Mouse (Mus musculus) stomach, embryonic 16.5 days (tissue): ENCODE results near the gene Prkcz. TPM values are rescaled to one million over a fixed set of nuclear protein-coding genes. Genes with fewer than 3 reads are reported as not detected.

Source experiments
- ATAC-seq: fragments of 200-750 bp; cut with Nextera tagmentation; 2 replicates; pipeline ENCODE4 v1.8.0; 2017; ENCODE audit warnings: moderate number of reproducible peaks, moderate TSS enrichment; ENCODE audit not compliant: insufficient read depth, low FRiP score
- H3K27ac ChIP-seq: fragments of 300-500 bp; sonication (generic); 2 replicates; pipeline ENCODE4 v1.5.1; 2014; ENCODE audit warnings: low read length
- H3K27me3 ChIP-seq: fragments of 300-500 bp; sonication (generic); 2 replicates; pipeline ENCODE4 v1.6.1; 2014; ENCODE audit warnings: low read length, control low read depth, mixed read lengths; ENCODE audit not compliant: control insufficient read depth, insufficient read depth
- H3K36me3 ChIP-seq: fragments of 300-500 bp; sonication (generic); 2 replicates; pipeline ENCODE4 v1.6.1; 2014; ENCODE audit warnings: low read length; ENCODE audit not compliant: control insufficient read depth, insufficient read depth
- H3K4me1 ChIP-seq: fragments of 300-500 bp; sonication (generic); 2 replicates; pipeline ENCODE4 v1.6.1; 2014; ENCODE audit warnings: low read length, control low read depth, mixed read lengths; ENCODE audit not compliant: control insufficient read depth, insufficient read depth
- H3K4me2 ChIP-seq: fragments of 300-500 bp; sonication (generic); 2 replicates; pipeline ENCODE4 v1.6.1; 2014; ENCODE audit warnings: low read depth, low read length, mixed read lengths
- H3K4me3 ChIP-seq: fragments of 300-500 bp; sonication (generic); replicated peaks from 2 replicates; pipeline ENCODE4 v1.5.1; 2014; ENCODE audit warnings: mild to moderate bottlenecking, low read length
- H3K9ac ChIP-seq: fragments of 300-500 bp; sonication (generic); 2 replicates; pipeline ENCODE4 v1.6.1; 2014; ENCODE audit warnings: low read length
- H3K9me3 ChIP-seq: fragments of 300-500 bp; sonication (generic); replicated peaks from 2 replicates; pipeline ENCODE4 v1.6.1; 2016; ENCODE audit warnings: low read length, control low read depth; ENCODE audit not compliant: control insufficient read depth
- WGBS: fragments of 180-500 bp; shearing (Covaris S2); extraction: QIAGEN DNeasy Blood & Tissue Kit; methylation state at CpG from one replicate; pipeline ENCODE4 v1.1.7; 2014; 5-methylcytosine and 5-hydroxymethylcytosine counted together
- polyA plus RNA-seq: library from polyadenylated mRNA; unstranded; fragments of >200 nt; fragmentation: Nextera tagmentation; extraction: Ambion mirVana; gene quantifications from 2 replicates; pipeline ENCODE4 v1.2.1, GENCODE M21; 2015

Gene Prkcz
- polyA plus RNA-seq, 1 experiment from 2014 or later, result 16.7 TPM

DNA sequence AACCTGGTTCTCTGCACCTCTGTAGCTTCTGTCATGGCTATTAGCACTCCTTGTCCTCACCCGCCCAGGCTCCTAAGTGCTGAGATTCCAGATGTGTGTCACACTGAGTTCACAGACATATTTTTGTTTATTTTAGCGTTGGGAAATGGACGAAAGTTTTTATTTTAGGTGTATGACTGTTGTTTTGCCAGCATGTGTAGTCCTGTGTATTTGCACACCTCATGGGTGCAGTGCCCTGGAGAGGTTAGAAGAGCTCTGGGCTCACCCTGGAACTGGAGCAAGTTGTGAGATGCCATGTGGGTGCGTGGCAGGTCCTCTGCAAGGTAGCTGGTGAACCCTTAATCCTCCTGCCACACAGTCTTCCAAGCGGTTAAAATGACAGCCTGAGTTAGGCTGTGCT is 1.3 kb upstream of the Prkcz start:
- peaks cover 4% of the 10 kb centered on the region; the same call in 1 of the 2 replicates for H3K4me1 ChIP-seq
- H3K4me2 ChIP-seq, result peak overlapping the region; percentile 50
- peaks cover 36% of the 10 kb centered on the region for H3K27me3 ChIP-seq
- H3K9ac ChIP-seq, result no peak overlapping the region
- no peaks in the 10 kb centered on the region for H3K9me3 ChIP-seq
- H3K27ac ChIP-seq, result no peak overlapping the region
- H3K4me3 ChIP-seq, result no peak overlapping the region
- WGBS, result 26% methylated on average over 5 of the region's 5 CpGs
- H3K36me3 ChIP-seq, result no peaks in the 10 kb centered on the region
- ATAC-seq, result no peak

DNA sequence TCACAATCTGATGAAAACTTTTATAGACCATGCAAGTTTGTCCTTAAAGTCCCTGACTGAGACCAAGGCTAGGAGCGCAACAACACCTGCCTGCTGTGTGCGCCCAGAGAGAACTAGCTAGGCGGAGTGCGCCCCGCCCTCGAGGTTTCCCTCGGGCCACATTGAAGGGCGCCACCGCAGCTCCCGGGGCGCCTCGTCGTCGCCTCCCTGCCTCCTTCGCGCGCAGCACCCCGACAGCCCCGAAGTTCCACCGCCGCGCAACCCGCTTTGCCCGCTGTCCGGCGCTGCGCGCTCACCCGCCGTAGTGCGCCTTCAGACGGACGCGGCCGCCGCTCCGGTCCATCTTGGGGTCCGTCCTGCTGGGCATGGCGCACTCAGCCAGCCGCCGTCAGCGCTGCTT is 305 bp downstream of the Prkcz start:
- peak overlapping the region; percentile 63 for H3K9ac ChIP-seq
- peak overlapping the region; percentile 50 for H3K4me2 ChIP-seq
- whole genome bisulfite sequencing, result under 1% methylated on average over 42 of the region's 42 CpGs
- H3K27ac ChIP-seq, result peak overlapping the region; percentile 49; the same call in 1 of the 2 replicates
- H3K4me3 ChIP-seq, result peak overlapping the region; percentile 55
- peaks cover 36% of the 10 kb centered on the region for H3K27me3 ChIP-seq
- no peaks in the 10 kb centered on the region for H3K36me3 ChIP-seq
- H3K4me1 ChIP-seq, result peaks cover 4% of the 10 kb centered on the region; the same call in 1 of the 2 replicates
- H3K9me3 ChIP-seq, result no peaks in the 10 kb centered on the region
- ATAC-seq, result peak; percentile 32; the same call in 1 of the 2 replicates

DNA sequence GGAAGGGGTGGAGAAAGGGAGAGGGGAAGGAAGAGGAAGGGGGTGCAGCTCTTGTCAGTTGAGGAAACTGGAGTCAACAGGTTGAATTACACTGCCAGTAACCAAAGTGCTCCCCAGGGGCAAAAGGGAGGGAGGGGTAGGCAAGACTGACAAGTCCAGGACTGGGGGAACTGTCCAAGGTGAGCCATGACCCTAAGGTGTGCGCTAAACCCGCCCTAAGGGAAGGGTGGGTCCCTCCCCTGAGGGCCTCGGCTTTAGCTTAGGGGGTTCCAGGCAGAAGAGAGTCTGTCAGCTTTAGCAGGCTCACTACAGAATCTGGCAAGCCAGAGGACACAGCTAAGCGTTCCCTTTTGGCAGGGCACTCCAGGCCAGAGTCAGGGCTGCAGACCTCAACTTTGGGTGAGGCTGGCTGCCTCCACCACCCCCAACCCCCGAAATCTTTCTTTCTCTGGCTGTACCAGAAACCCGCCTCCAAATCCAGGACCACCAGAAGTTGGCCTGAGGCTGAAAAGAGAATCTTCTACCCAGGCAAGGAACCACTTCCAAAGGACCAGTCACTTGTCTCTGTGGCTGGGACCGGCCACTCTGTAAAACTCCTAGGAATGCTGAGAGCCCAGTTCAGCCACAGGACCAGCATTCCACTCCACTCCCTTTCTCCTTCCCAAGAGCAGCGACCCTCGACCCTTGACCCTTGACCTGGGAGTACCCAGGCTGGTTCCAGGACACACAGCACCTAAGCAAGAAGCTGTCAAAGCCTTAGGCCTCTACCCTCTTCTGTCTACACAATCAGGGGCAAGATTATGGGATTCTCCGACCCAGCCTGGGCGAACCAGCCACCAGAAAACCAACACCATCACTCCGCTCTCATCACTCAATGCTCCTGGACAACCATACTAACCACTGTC is 1.3 kb downstream of the Prkcz start:
- Histone ChIP-seq H3K27me3 (peaks cover 36% of the 10 kb centered on the region), H3K4me2 (peak overlapping the region; percentile 50), H3K27ac (no peak overlapping the region), H3K4me1 (peaks cover 4% of the 10 kb centered on the region; the same call in 1 of the 2 replicates), H3K9me3 (no peaks in the 10 kb centered on the region), H3K9ac (no peak overlapping the region), H3K36me3 (no peaks in the 10 kb centered on the region), H3K4me3 (no peak overlapping the region)
- ATAC-seq, result no peak
- 39% methylated on average over 12 of the region's 12 CpGs for WGBS

DNA sequence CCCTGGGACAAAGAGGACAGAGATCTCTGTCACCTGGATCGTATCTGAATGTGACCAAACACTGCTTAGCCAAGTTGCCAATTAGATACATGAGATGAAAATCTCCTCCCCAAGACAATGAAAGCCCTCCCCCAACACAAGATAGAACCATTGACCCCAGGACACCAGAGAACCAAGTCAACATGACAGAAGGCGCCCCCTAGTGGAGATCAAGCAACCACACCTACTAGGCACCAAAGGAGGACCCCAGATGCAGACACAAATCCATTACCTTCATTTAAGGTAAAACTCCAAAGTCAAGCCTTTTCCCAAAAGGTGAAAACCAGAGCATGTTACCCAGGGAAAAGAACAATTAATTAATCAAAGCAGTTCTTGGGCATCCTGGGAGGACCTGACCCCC is 3.6 kb downstream of the Prkcz start:
- Histone ChIP-seq H3K9ac (no peak overlapping the region), H3K4me1 (peaks cover 4% of the 10 kb centered on the region; the same call in 1 of the 2 replicates), H3K27me3 (peaks cover 30% of the 10 kb centered on the region), H3K36me3 (no peaks in the 10 kb centered on the region), H3K9me3 (no peaks in the 10 kb centered on the region), H3K4me2 (no peak overlapping the region), H3K4me3 (no peak overlapping the region), H3K27ac (no peak overlapping the region)
- ATAC-seq, result no peak
- WGBS, result 50% methylated on average over 2 of the region's 2 CpGs

DNA sequence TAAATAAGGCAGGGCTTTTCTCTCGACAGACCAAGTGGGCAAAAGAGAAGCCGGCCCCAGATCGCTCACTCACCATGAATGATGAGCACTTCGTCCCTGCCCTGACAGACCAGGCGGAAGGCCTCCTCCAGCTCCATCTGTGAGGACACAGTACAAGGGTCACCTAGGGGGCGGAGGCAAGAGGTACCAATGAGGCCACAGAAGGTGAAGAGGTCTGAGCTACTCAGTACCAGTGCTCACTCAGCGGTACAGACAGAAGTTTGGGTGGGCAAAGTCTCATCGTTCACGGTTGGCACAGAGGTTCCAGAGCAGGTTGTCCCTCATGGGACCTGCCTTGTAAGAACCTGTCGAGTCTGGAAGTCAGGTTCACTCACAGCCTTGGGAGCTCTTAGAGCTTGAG is 4.8 kb downstream of the Prkcz start:
- no peak overlapping the region for H3K4me3 ChIP-seq
- WGBS, result 82% methylated on average over 10 of the region's 10 CpGs
- no peak for ATAC-seq
- H3K27me3 ChIP-seq, result peaks cover 18% of the 10 kb centered on the region
- no peaks in the 10 kb centered on the region for H3K9me3 ChIP-seq
- no peak overlapping the region for H3K27ac ChIP-seq
- H3K36me3 ChIP-seq, result no peaks in the 10 kb centered on the region
- H3K4me2 ChIP-seq, result no peak overlapping the region
- H3K4me1 ChIP-seq, result no peaks in the 10 kb centered on the region
- no peak overlapping the region for H3K9ac ChIP-seq

DNA sequence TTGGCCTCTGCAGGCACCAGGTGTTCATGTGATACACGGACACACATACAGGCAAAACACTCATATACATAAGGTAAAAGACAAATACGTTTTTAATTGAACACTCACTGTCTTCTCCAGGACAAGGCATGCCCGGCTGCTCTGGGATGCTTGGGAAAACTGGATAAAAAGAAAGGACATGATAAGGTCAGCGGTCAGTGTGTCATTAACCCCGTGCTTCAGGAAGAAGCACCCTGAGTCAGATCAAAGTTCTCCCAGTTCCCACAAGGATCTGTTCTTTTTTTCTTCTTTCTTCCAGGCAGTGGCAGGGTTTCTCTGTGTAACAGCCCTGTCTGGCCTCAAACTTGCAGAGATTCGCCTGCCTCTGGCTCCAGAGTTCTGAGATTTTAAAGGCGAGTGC is 6.6 kb downstream of the Prkcz start:
- H3K27ac ChIP-seq, result no peak overlapping the region
- H3K36me3 ChIP-seq, result no peaks in the 10 kb centered on the region
- no peak overlapping the region for H3K9ac ChIP-seq
- H3K4me2 ChIP-seq, result no peak overlapping the region
- 77% methylated on average over 7 of the region's 7 CpGs for WGBS
- no peak for ATAC-seq
- H3K27me3 ChIP-seq, result peaks cover under 1% of the 10 kb centered on the region; the same call in 1 of the 2 replicates
- H3K4me1 ChIP-seq, result no peaks in the 10 kb centered on the region
- no peaks in the 10 kb centered on the region for H3K9me3 ChIP-seq
- no peak overlapping the region for H3K4me3 ChIP-seq

DNA sequence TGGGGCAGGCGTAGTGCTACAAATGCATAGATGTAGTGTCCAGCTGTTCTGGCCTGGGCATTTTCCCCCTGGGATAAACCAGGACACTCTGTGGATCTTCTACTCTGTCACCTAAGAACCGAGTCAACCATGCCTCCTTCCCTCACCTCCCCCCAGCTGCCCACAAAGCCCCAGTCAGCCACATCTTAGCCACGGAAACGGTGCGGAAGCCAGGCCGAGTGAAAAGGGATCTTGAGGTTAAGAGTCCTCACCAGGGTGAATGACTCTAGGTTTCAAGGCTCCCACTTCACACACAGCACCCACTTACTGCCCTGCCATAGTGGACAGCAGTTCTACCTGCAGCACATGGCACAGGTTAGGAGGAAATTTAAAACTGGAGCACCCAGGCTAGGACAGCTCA is 7.1 kb downstream of the Prkcz start:
- H3K4me1 ChIP-seq, result no peaks in the 10 kb centered on the region
- 84% methylated on average over 6 of the region's 6 CpGs for WGBS

DNA sequence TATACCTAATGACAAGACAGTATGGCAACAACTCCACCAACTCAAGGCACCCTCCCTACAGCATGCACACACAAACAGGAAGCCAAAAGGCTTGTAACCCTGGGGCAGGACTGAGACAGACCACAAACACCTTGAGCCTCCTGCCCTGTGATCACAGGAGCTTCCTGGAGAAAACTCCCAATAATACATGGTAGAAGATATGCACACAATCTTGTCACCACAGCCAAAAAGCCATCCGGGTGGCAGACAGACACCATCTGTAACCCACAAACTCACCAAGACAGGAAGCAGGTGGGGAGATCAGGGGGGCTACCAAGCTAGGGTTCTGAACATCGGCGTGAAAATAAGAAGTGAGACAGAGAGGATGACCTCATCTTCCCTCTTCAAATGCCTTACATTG is 8.6 kb downstream of the Prkcz start:
- Histone ChIP-seq H3K36me3 (no peaks in the 10 kb centered on the region), H3K27me3 (no peaks in the 10 kb centered on the region), H3K27ac (no peak overlapping the region), H3K4me1 (no peaks in the 10 kb centered on the region), H3K9me3 (no peaks in the 10 kb centered on the region), H3K4me3 (no peak overlapping the region), H3K9ac (no peak overlapping the region), H3K4me2 (no peak overlapping the region)
- ATAC-seq, result no peak
- 72% methylated on average over 3 of the region's 3 CpGs for WGBS

More for the DNA sequence above, 7.1 kb downstream of the Prkcz start:
- Histone ChIP-seq H3K27me3 (no peaks in the 10 kb centered on the region), H3K9ac (no peak overlapping the region), H3K36me3 (no peaks in the 10 kb centered on the region), H3K4me2 (no peak overlapping the region), H3K27ac (no peak overlapping the region), H3K4me3 (no peak overlapping the region), H3K9me3 (no peaks in the 10 kb centered on the region)
- ATAC-seq, result no peak

DNA sequence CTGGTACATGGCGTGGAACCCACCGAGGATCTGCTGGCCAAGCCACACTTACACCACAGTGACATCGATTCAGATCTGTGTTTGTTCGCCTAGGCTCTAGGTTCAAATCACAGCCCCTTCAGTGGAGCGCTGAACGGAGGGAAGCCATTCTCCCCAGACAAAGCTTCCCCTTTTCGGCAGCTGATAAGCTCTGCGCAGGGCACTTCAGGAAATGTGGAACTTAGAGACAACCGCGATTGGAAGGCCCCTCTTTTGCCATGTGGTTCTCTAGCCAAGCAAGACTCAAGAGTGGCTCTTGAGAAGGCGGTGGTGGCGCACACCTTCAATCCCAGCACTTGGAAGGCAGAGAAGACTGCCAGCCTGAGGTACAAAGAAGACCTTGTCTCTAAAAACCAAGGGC is 14.8 kb downstream of the Prkcz start:
- Histone ChIP-seq H3K4me1 (peaks cover 10% of the 10 kb centered on the region; the same call in 1 of the 2 replicates), H3K36me3 (no peaks in the 10 kb centered on the region), H3K27me3 (peaks cover 10% of the 10 kb centered on the region), H3K9ac (no peak overlapping the region), H3K27ac (no peak overlapping the region), H3K4me3 (no peak overlapping the region), H3K4me2 (no peak overlapping the region), H3K9me3 (no peaks in the 10 kb centered on the region)
- ATAC-seq, result no peak
- 86% methylated on average over 12 of the region's 12 CpGs for WGBS
